Mouse (Mus musculus) embryo, embryonic 11.5 days (tissue): Measurements from ENCODE around the gene Rab3a.

Source experiments
- DNase-seq: peaks from one replicate; pipeline ENCODE4 v3.0.0-alpha.2; 2012; ENCODE audit warnings: low read depth, low spot score

Rab3a gene

GRCm38 (mm10) chr8:70758308-70758615 lies 3.8 kb downstream of the Rab3a start:
- DNase-seq, result no peak

GRCm38 (mm10) chr8:70758616-70759561 lies 4.4 kb downstream of the Rab3a start:
- no peak for DNase-seq

- DNase-seq, result no peak
These were observed 5.9 kb downstream of the Rab3a start for GRCm38 (mm10) chr8:70760350-70760749.

DNA sequence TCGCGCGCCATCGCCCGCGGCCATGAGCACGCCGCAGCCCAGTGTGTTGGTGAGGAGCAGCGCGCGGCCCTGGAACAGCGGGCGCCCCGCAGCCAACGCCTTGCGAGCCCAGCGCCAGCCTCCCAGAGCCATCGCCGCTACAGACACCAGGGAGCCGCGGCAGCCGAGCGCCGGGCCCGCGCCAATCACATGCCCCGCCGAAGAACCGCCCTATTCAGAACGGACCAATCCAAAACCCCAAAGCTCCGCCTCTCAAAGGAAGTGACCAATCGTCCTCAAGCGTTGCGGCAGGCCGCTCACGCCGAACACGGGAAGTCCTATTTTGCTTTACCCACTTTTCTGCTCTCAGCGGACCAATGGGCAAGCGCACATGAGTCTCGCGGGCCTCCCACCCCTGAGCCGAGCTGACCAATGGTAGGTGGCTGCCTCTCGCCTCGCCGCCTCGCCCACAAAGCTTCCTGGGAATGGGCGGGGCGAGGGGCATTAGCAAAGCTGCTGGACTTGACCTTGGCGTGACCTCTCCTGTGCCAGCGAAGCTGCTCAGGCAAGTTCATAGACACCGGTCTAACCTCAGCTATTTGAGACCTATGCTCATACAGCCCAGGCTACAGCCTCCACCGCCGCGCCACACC lies 6.4 kb downstream of the Rab3a start, which contains the start of gene Mpv17l2:
Gene Mpv17l2 (minus strand): TSS at position 172 of the 632 bp plus-strand sequence.
- peak; percentile 97 for DNase-seq

DNA sequence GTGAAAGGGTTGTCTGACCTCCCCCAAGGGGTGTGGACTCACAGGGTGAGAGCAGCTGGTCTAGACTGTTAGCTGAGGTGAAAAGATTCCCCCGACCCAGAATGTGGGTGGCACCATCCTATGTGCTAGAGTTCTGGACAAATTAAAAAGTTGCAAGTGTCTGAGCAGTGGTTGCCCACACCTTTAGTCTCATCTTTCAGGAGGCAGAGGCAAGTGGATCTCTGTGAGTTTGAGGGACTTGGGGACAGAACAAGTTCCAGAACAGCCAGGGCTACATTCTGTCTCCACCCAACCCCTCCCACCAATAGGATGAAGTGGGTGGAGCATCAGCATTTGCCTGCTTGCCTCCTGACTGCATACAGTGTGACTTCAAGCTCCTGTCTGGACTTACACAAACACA lies 7.6 kb downstream of the Rab3a start:
- no peak for DNase-seq

DNA sequence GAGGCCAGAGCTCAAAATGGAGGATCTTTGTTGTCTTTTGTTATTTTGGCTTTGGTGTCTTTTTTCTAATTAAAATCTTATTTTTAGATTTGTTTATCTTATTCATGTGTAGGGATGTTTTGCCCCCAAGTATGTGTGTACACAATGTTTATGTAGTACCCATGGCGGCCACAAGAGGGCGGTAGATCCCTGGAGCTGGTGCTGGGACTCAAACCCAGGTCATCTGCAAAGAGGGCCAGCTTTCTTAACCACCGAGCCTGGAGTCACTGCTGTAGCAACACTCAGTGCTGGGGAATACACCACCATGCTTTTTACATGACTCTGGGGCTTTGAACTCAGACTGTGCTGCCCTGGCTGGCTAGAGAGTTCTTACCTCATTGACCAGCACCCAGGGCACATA lies 8.9 kb downstream of the Rab3a start:
- DNase-seq, result no peak

DNA sequence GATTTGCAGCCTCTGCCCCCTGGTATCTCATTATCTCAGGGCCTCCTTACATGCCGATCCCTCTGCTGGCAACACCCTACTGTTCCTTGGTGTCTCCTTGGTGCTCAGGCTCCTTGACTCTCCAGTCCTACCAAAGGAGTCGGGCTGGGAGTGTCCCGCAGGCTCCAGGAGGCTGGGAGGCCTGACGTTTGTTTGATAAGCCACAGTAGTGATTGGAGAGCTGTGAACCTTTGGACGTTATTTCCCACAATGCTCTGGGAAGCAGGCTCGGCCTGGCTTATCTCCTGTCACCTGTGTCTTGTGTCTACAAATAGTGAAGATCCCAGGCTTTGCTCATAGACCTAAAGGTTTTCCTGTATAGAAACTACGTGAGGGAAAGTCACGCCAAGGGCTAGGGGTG lies 9.5 kb downstream of the Rab3a start:
- DNase-seq, result no peak

GRCm38 (mm10) chr8:70764676-70765075 lies 10.2 kb downstream of the Rab3a start:
- no peak for DNase-seq

GRCm38 (mm10) chr8:70765329-70765728 lies 10.8 kb downstream of the Rab3a start:
- no peak for DNase-seq

DNA sequence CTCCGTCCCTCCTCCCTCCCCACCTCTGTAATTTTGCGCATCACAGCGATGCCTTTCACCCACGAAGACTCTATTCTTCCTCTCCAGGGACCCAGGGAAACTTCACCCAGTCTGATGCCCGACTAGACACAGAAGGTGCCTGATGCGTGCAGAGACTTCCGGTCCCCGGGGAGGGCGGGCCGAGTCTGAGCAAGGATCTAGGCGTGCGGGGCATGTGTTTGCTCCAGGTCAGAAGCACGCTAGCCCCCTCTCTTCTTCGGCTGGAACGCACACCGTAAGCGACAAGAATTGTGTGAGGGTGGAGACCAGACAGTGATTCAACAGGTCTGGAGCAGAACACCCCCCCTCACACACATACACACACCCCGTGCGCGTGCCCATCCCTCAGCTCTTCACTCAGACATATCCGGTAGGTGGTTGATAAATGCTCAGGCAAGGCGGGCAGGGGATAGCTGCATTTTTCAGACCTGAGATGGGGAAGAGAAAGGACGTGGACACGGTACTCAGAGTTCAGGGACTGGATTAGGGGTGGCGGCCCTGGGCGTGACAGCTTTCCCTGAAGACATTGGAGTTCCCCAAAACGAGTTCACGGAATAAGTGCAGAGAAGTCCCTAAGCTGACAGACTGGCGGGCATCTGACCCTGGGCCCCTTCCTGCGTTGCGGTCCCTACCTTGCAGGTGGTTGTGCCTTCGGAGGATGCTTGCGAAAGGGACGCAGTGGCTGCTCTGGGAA lies 11.5 kb downstream of the Rab3a start:
- no peak for DNase-seq

DNA sequence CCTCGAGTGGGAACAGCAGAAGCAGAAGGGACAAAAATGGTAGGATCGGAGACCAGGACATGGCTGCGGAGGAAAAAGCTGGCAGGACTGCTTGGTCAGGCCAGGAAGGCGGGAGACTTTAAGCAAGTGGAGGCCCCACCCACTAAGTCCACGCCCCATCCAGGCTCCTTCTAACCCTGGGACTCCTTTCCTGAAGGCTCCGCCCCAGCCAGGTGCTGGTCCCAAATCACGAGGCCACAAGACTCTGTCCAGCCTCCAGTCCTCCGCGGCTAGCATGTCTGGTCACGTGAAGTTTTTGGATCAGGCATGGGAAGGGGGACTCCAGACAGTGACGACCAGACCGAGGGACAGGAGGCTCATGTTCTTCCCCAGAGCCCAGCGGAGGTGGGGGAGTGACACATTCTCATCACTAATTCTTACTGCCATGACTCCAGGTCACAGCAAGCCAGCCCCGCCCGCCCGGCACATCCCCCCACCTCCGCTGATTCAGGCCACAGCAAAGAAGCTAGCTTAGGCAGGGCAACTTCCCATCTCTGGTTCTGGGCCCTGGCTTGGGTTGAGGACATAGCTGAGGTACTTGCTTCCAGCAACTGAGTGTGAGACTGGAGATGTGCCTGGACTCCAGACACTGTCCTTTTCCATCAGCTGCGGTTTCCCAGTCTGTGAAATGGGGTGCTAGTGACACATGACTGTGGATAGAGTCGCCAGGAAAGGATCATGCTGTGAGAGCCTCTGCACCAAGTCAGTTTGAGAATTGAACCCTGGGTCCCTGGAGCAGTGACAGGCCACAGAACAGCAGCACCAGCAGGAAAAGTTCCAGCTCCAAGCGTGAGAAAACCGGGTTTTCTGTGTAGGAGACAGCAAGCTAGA lies 12.3 kb downstream of the Rab3a start:
- DNase-seq, result no peak

DNA sequence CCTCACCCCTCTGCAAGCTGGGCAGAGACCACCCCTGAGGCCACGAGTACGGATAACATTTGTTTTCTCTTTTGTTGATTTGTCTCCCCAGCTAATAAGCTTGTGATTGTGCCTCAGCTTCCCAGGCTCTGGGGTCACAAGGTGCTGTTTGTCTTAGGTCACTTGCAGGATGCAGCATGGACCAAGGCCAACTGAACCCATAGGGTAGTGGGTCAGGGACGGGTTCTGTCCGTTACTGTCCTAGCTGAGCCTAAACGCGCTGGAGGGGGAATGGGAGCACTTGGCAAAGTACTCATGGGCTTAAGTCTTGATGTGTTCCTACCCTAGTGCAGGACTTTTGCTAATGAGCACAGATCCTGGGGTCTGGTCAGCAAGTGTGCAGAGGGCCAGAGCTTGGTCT lies 13.0 kb downstream of the Rab3a start:
- DNase-seq, result no peak

DNA sequence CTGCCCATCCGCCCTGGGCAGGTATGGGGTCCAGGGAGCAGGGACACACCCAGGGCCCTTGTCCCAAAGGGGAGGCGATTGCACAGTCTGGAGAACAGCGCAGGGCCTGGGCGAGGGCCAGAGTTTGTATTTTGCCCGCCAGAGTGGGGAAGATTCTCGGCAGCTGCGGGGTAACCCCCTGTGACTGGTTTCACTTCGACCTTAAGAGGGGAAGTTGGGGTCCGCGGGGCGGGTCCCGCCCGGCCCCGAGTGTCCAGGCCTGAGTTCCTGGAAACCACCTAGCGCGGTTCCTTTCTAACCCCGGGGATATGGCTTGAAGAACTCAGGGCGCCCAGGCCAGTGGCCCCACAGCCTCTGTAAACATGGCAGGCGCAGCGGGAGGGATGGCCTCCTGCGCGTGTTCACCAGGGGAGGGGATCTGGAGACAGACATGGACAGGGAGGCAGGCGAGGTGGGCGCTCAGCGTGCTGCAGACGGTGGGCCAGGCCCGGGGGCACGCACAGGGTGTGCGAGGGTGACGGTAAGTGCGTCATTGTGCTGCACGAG lies 13.8 kb downstream of the Rab3a start:
- no peak for DNase-seq

- no peak for DNase-seq
These were observed 14.5 kb downstream of the Rab3a start for GRCm38 (mm10) chr8:70768956-70769355.

DNA sequence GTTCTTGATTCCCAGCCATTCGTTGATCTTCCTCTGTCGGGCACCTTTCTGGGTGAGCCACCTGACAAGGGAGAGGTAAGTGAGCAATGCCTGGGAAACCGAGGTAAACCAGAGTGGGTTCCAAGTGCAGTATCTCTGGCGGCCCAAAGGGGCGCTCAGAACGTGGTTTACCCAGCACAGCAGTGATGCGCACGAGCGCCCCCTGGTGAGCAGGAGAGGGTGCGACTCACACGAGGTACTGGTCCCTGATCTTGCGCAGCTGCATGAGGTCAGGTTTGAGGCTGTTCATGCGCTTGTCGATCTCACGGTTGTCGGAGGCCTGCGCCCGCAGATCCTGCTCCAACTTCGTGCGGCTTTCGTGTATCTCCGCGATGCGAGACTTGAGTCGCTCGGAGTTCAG lies 14.9 kb downstream of the Rab3a start:
- peak; percentile 93 for DNase-seq

GRCm38 (mm10) chr8:70769858-70770257 lies 15.4 kb downstream of the Rab3a start:
- DNase-seq, result no peak

GRCm38 (mm10) chr8:70770748-70771147 lies 16.3 kb downstream of the Rab3a start:
- DNase-seq, result no peak

GRCm38 (mm10) chr8:70771217-70771616 lies 16.7 kb downstream of the Rab3a start:
- DNase-seq, result no peak

DNA sequence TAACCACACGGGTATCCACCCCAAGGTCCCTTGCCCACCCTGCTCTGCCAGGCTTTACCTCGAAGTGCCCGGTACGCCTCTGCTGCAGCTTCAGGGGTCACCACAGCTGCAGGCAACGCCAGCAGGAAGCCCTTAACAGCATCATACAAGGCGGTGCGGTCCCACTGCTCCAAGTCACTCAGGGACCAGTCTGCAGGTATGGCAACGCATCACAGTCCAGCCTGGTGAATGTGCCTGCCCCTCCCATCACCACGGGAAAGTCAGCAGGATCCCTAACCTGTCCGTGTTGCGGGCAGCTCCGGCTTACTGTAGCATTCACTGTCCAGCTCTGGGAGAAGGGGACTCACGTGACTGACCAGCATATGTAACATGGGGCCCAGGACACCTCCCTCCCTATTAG lies 17.6 kb downstream of the Rab3a start:
- no peak for DNase-seq

DNA sequence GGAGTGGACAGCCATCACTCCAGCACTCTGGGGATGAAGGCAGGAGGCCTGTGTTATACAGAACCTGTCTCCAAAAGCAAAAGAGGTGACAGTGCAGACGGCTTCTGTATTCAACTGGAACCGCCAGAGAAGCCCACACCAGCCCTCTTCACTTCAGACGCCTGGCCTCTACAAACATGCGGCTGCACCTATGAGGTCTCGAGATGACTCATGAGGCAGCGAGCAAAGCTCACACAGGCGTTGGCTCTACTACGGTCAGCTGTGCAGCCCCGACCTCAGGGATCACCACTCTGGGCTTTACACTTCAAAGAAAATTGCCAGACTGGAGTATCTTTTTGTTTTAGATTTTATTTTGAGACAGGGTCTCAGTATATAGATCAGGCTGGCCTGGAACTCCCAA lies 18.4 kb downstream of the Rab3a start:
- DNase-seq, result no peak

DNA sequence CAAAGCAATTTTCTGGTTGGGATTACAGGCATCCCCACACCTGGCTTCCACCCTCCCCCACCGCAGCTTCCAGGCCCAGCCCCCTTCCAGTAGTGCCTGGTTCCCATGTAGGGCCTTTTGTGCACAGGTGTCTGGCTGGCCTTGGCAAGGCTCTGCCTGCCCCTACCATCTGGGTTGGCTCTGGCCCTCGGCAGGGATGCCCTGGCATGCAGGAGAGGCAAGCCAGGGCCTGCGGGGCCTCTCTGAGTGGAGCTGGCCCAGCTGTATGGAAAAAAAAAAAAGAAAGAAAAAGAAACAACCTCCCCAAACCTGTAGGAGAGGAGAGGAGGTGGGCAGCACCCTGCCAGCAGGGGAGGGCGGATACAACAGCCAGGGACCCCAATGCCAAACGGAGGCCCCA lies 18.9 kb downstream of the Rab3a start:
- no peak for DNase-seq
